17 mouse cellular contexts compared by ENCODE assay signal in the genomic region with DNA sequence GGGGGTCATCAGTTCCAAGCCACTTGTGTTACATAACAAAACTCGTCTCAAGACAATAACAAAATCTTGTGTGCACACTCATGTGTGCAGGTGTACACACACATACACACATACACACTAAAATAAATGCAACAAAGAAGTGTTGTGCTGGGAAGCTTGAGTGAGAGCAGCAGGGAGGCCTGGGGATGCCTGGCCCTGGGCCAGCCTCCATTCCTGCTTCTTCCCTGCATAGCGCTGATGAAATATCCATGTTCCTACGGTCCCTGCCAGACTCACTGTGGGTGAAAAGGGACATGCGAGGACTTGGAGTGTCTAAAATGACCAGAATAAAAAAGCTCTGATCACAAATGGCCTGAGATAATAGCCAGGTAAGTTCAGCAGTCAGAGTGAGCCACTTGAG. TPM values are rescaled to one million over a fixed set of nuclear protein-coding genes. Genes with fewer than 3 reads are reported as not detected.
A peak's percentile ranks its signal among the peaks of the same experiment; 100 is the strongest.
DNase-seq lines count a peak whose midpoint lies in the region; ATAC-seq lines count a peak whose summit lies in the region.
"Had no signal": no experiment of that assay in that cellular context is flagged by ENCODE, and none has a peak within 500 bp of the region (broad histone marks: within the 10 kb centered on the region; RNA-seq: fewer than 3 reads in every experiment).

No protein-coding gene starts in this region.

- H3K9me3 ChIP-seq in heart, embryonic 11.5 days (replicated peaks; ENCODE audit: control insufficient read depth, low read length): no peaks in the 10 kb centered on the region
- H3K9me3 ChIP-seq in lung, embryonic 16.5 days (ENCODE audit: control insufficient read depth, low read length): no peaks in the 10 kb centered on the region
- H3K9me3 ChIP-seq: liver, embryonic 12.5 days had no signal

- peaks cover 5% of the 10 kb centered on the region; the same call in 1 of the 2 replicates for H3K27me3 ChIP-seq in heart, embryonic 11.5 days (ENCODE audit: control insufficient read depth, insufficient read depth, low read length)
- H3K27me3 ChIP-seq in lung, embryonic 16.5 days (ENCODE audit: control insufficient read depth, insufficient read depth, low read depth, low read length): no peaks in the 10 kb centered on the region
- H3K27me3 ChIP-seq: liver, embryonic 12.5 days had no signal

- peaks cover 7% of the 10 kb centered on the region; the same call in 1 of the 2 replicates for H3K4me1 ChIP-seq in heart, embryonic 11.5 days (ENCODE audit: control insufficient read depth, insufficient read depth, low read length)
- no peaks in the 10 kb centered on the region for H3K4me1 ChIP-seq in lung, embryonic 16.5 days (replicated peaks; ENCODE audit: control insufficient read depth, insufficient read depth, low read length)

- no peak overlapping the region for H3K4me2 ChIP-seq in heart, embryonic 11.5 days
- no peak overlapping the region for H3K4me2 ChIP-seq in lung, embryonic 16.5 days (ENCODE audit: low read depth, low read length)
- H3K4me2 ChIP-seq: liver, embryonic 12.5 days had no signal

- H3K27ac ChIP-seq in heart, embryonic 11.5 days (ENCODE audit: low read depth, low read length): no peak overlapping the region
- no peak overlapping the region for H3K27ac ChIP-seq in lung, embryonic 16.5 days (ENCODE audit: low read length)
- H3K27ac ChIP-seq: gastrocnemius, adult 2 months; left cerebral cortex, adult 2 months; liver, embryonic 12.5 days; macrophage had no signal

- no peaks in the 10 kb centered on the region for H3K36me3 ChIP-seq in heart, embryonic 11.5 days (ENCODE audit: control insufficient read depth, insufficient read depth, low read length)
- H3K36me3 ChIP-seq in lung, embryonic 16.5 days (ENCODE audit: control insufficient read depth, insufficient read depth, low read length): peaks cover 4% of the 10 kb centered on the region; the same call in 1 of the 2 replicates
- H3K36me3 ChIP-seq: liver, embryonic 12.5 days had no signal

- ATAC-seq in heart, embryonic 11.5 days (replicated peaks; ENCODE audit: insufficient number of reproducible peaks, low FRiP score, low TSS enrichment): no peak
- ATAC-seq in lung, embryonic 16.5 days (ENCODE audit: low read depth): peak; percentile 61; the same call in 1 of the 2 replicates
- ATAC-seq: liver, embryonic 12.5 days had no signal

- H3K4me3 ChIP-seq in heart, embryonic 11.5 days (ENCODE audit: low read depth, low read length): no peak overlapping the region
- no peak overlapping the region for H3K4me3 ChIP-seq in lung, embryonic 16.5 days (ENCODE audit: low read length)
- H3K4me3 ChIP-seq: gastrocnemius, adult 2 months; left cerebral cortex, adult 2 months; liver, embryonic 12.5 days had no signal

- intact Hi-C loops in heart, postnatal 14 days (cut with DNase I): no loop called here

- peak; percentile 12 for DNase-seq in adrenal gland, postnatal 10 days
- DNase-seq in adrenal gland, postnatal 25 days: no peak
- DNase-seq in heart, postnatal 14 days: peak; percentile 21 to 22
- no peak for DNase-seq in lung, postnatal 14 days
- peak; percentile 52 to 62 for DNase-seq in cerebellum, postnatal 36 days
- DNase-seq in urinary bladder, adult 2 months (ENCODE audit: low spot score): no peak
- DNase-seq: gastrocnemius, adult 2 months; kidney, postnatal 36 days had no signal

- H3K9ac ChIP-seq in heart, embryonic 11.5 days (ENCODE audit: low read depth, low read length): no peak overlapping the region
- no peak overlapping the region for H3K9ac ChIP-seq in lung, embryonic 16.5 days (ENCODE audit: low read length)
- H3K9ac ChIP-seq: liver, embryonic 12.5 days had no signal

- 81% methylated on average over 4 of the region's 4 CpGs for WGBS in heart, embryonic 11.5 days (ENCODE audit: insufficient replicate concordance)
- 54% methylated on average over 4 of the region's 4 CpGs for WGBS in lung, embryonic 16.5 days

RNA-seq across cellular contexts. Expression of a gene that starts 28.3 kb away (rescaled TPM):
- not detected for total RNA-seq in adrenal gland, postnatal 10 days (2021)
- not detected in 2 replicates for total RNA-seq in adrenal gland, postnatal 25 days (2021)
- total RNA-seq in heart, postnatal 14 days (2021): not detected
- not detected in 2 replicates for polyA plus RNA-seq in heart, embryonic 11.5 days (2014; fragmentation: Nextera tagmentation; extraction: Ambion mirVana)
- 0.16 and 0.23 TPM in 2 replicates for polyA plus RNA-seq in lung, embryonic 16.5 days (2015; fragmentation: Nextera tagmentation; extraction: Ambion mirVana)
- polyA plus RNA-seq in urinary bladder, adult 2 months (2012; rRNA removed): not detected in 2 replicates
- total RNA-seq: adrenal gland, postnatal 4 days; gastrocnemius, adult 2 months; left cerebral cortex, adult 2 months had no signal
- polyA plus RNA-seq: cortical plate, adult 2 months; heart, embryonic 16.5 days; liver, embryonic 12.5 days; macrophage; neural tube, embryonic 14.5 days had no signal

RNA-seq across cellular contexts. Expression of a gene that starts 59.7 kb away (rescaled TPM):
- 10 to 100 TPM; 26.2 to 28.9 TPM for total RNA-seq in adrenal gland, postnatal 10 days (2021)
- total RNA-seq in adrenal gland, postnatal 25 days (2021): 19.9 and 21.2 TPM in 2 replicates
- 10 to 100 TPM; 20.8 to 28.1 TPM for total RNA-seq in heart, postnatal 14 days (2021)
- polyA plus RNA-seq in heart, embryonic 11.5 days (2014; fragmentation: Nextera tagmentation; extraction: Ambion mirVana): 13.8 and 14.6 TPM in 2 replicates
- polyA plus RNA-seq in lung, embryonic 16.5 days (2015; fragmentation: Nextera tagmentation; extraction: Ambion mirVana): 25.2 and 26.7 TPM in 2 replicates
- polyA plus RNA-seq in urinary bladder, adult 2 months (2012; rRNA removed): 103 and 113 TPM in 2 replicates

Comparison
In these comparisons a context has a peak if more than half of its experiments do, and no peak if none do; other contexts are left out.
1. DNase-seq: peak in adrenal gland, postnatal 10 days (single experiment), heart, postnatal 14 days (2 of 2) and cerebellum, postnatal 36 days (2 of 2); none in adrenal gland, postnatal 25 days (single experiment), lung, postnatal 14 days (single experiment) and urinary bladder, adult 2 months (single experiment).